Mouse (Mus musculus) neutrophil, adult 65 days (primary cell): ENCODE data around the gene Tead3. TPM values are rescaled to one million over a fixed set of nuclear protein-coding genes. Genes with fewer than 3 reads are reported as not detected.

Experiments
- total RNA-seq: library from RNA; stranded (reverse); gene quantifications from 2 replicates; pipeline ENCODE4 v1.2.4, GENCODE M21; 2023

The Tead3 gene
- 0.54 TPM in 1 of 2 replicates, not detected in the other for total RNA-seq

DNA sequence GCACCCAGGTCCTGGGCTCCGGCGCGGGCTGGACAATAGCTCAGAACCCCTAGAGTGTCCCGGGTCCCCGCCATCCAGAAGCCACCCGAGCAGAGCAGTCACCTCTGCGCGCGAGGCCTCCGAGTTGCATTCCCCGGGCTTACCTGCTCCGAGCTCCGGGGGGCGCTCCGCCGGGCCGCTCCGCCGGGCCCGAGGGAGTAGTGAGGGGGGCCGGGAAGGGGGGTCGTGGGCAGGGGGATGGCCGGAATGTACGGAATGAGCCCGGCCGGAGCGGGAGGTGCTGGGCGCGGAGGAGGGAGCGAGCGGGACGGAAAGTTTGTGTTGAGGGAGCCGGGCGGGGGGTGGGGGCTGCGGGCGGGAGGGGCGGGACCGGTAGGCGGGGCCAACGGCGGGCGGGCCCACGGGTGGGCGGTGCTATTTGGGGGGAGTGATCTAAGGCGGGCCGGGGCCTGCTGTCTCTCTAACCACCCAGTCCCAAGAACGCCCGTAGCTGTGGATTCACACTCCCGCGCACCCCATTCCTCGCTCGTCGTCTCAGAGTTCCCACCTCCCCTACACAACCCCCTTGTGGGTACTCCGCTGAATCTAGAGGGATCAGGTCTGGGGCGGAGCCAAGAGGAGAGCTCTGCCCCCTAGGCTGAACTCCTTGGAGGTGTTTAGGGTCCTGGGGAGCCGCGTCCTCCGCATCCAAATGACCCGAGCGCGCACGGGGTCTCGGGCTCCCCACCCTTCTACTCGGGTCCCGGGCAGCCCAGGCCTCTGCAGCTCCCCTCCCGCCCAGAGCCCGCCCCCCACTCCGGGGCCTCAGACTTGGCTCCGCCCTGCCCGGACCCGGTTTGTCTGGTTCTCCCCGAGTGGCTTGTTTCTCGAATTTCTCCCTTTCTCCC lies at the start of gene Tead3:
Gene Tead3 (minus strand): TSS at position 352 of the 887 bp plus-strand sequence.

DNA sequence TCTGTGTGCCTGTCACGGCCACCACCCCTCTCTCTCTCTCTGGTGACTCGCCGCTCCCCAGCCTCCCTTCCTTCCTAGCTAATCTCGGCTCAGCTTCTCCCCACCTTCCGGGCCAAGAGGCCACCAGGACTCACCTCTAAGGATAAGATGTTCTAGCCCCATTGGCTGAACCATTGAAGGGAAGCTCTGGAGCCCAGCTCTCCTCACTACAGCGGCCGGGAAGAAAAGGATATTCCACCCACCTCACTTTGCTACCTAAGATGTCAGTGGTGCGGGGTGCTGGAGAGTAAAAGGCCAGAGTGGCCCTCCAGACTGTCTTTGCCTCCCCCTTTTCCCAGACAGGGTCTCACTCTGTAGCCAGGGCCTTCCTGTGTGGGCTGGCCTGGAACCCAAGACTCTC lies 14.5 kb upstream of the Tead3 start, which contains the start of gene Tulp1:
Gene Tulp1 (minus strand): TSS at position 101 of the 400 bp plus-strand sequence.

DNA sequence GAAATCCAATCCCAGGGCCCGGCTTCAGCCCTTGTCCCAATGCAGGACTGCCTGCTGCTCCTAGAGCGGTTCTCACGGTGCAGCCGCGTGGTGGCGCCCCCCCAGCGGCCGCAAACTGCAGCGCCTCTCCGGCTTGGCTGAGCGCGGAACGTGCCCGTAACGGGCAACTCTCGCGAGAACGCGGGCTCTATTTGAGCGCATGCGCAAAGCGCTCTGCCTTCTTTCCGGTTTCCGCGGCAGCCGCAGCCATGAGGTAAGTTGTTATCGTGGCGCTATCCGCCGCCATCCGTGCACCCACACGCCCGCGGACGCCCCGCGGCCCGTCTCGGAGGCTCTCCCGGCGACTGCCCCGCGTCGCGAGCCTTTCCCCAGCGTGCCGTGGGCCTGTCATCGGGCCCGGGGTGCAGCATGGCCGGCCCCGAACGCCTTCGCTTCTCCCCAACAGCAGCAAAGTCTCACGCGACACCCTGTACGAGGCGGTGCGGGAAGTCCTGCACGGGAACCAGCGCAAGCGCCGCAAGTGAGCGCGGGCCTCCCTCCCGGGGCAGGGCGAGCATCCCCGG lies 22.2 kb downstream of the Tead3 start, which contains the start of gene Rpl10a:
Gene Rpl10a (plus strand): TSS at position 106 of the 563 bp plus-strand sequence.

DNA sequence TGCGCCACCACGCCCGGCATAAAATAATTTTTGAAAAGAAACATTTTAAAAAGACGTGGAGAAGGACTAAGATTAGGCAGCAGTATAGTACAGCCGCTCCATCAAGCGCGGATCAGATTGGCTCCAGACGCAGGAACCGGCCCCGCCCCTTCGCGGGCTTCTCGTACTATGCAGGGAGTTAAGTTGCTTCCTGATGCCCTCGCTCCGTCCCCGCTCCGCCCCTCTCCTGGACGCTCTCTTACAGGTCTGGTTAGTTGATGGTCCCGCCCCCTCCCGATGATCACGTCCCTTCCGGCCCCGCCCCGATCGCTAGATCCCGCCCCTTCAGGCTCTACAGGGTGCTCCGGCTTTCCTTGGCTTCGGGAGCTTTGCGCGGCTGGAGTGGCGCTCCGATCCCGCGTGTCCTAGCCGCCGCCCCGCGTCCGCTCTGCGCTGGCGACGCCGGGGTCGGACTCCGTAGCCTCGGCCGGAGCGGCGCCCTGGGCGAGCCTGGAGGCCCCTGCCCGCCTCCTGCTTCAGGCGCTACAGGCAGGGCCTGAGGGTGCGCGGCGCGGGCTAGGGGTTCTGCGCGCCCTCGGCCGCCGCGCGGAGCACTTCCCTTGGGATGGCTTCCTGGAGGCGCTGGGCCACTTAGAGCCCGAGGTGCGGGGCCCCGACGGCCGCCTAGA lies 37.3 kb downstream of the Tead3 start, which contains the start of gene Fance:
Gene Fance (plus strand): TSS at position 308 of the 668 bp plus-strand sequence.

Other genes with a start within 250 kb of the Tead3 start
- not detected in 2 replicates for gene Scube3, start 208.7 kb downstream of the Tead3 start, total RNA-seq
- 11.0 and 11.3 TPM in 2 replicates for gene Zfp523, start 173.7 kb downstream of the Tead3 start, total RNA-seq
- 92.9 and 108 TPM in 2 replicates for gene Def6, start 143.0 kb downstream of the Tead3 start, total RNA-seq
- 34.0 and 35.1 TPM in 2 replicates for gene Ppard, start 118.1 kb downstream of the Tead3 start, total RNA-seq
- 9.5 and 15.9 TPM in 2 replicates for gene Fance, start 37.3 kb downstream of the Tead3 start, total RNA-seq
- 364 and 392 TPM in 2 replicates for gene Rpl10a, start 22.3 kb downstream of the Tead3 start, total RNA-seq
- not detected in 2 replicates for gene Tulp1, start 14.4 kb upstream of the Tead3 start, total RNA-seq
- gene Fkbp5, start 166.7 kb upstream of the Tead3 start, total RNA-seq, result 34.3 and 41.9 TPM in 2 replicates
- 2.4 and 2.6 TPM in 2 replicates for gene Armc12, start 180.0 kb upstream of the Tead3 start, total RNA-seq
- not detected in 2 replicates for gene Clpsl2, start 198.6 kb upstream of the Tead3 start, total RNA-seq
- gene Clps, start 209.9 kb upstream of the Tead3 start, total RNA-seq, result not detected in 2 replicates
- gene Lhfpl5, start 224.8 kb upstream of the Tead3 start, total RNA-seq, result not detected in 2 replicates